Mouse (Mus musculus) adrenal gland, postnatal 10 days (tissue): ENCODE results near the gene Fkbp2. TPM values are rescaled to one million over a fixed set of nuclear protein-coding genes. Genes with fewer than 3 reads are reported as not detected.

Experiments
- DNase-seq: peaks from one replicate; pipeline ENCODE4 v3.0.0; 2021; ENCODE audit warnings: mixed read lengths
- total RNA-seq, 2 experiments: library from RNA; stranded (reverse); gene quantifications; 2 replicates each; pipeline ENCODE4 v1.2.3; 2021

The Fkbp2 gene
- total RNA-seq, 2 experiments from 2014 or later, result 70.7 to 71.4 TPM

GRCm38 (mm10) chr19:6972247-6972917 is 7.9 kb downstream of the Fkbp2 start:
- DNase-seq, result no peak

GRCm38 (mm10) chr19:6971644-6972043 is 8.7 kb downstream of the Fkbp2 start:
- no peak for DNase-seq

- peak; percentile 74 for DNase-seq
Observed at GRCm38 (mm10) chr19:6970460-6971085, 9.7 kb downstream of the Fkbp2 start.

- DNase-seq, result peak; percentile 93
Observed at GRCm38 (mm10) chr19:6969665-6970381, 10.5 kb downstream of the Fkbp2 start.

- no peak for DNase-seq
Observed at GRCm38 (mm10) chr19:6969291-6969664, 11.0 kb downstream of the Fkbp2 start.

GRCm38 (mm10) chr19:6968491-6969271 is 11.6 kb downstream of the Fkbp2 start:
- peak; percentile 60 for DNase-seq

- DNase-seq, result peak; percentile 50
Observed at GRCm38 (mm10) chr19:6956461-6956860, 23.8 kb downstream of the Fkbp2 start.

- DNase-seq, result no peak
Observed at GRCm38 (mm10) chr19:6955424-6955823, 24.9 kb downstream of the Fkbp2 start.

- DNase-seq, result peak; percentile 78
Observed at GRCm38 (mm10) chr19:6954046-6954445, 26.3 kb downstream of the Fkbp2 start.

- peak; percentile 83 for DNase-seq
Observed at GRCm38 (mm10) chr19:6952712-6953037, 27.6 kb downstream of the Fkbp2 start.

- DNase-seq, result peak; percentile 95
Observed at GRCm38 (mm10) chr19:6951994-6952711, 28.1 kb downstream of the Fkbp2 start.

GRCm38 (mm10) chr19:6951381-6951968 is 28.8 kb downstream of the Fkbp2 start:
- DNase-seq, result peak; percentile 96

GRCm38 (mm10) chr19:6950613-6951153 is 29.6 kb downstream of the Fkbp2 start:
- peak; percentile 74 for DNase-seq

- DNase-seq, result no peak
Observed at GRCm38 (mm10) chr19:6949951-6950350, 30.4 kb downstream of the Fkbp2 start.

GRCm38 (mm10) chr19:6949532-6949931 is 30.8 kb downstream of the Fkbp2 start:
- no peak for DNase-seq

GRCm38 (mm10) chr19:6948186-6948585 is 32.1 kb downstream of the Fkbp2 start:
- no peak for DNase-seq

- DNase-seq, result no peak
Observed at GRCm38 (mm10) chr19:6947742-6948141, 32.6 kb downstream of the Fkbp2 start.

GRCm38 (mm10) chr19:6943709-6944108 is 36.6 kb downstream of the Fkbp2 start:
- DNase-seq, result no peak

GRCm38 (mm10) chr19:6942764-6943163 is 37.5 kb downstream of the Fkbp2 start:
- no peak for DNase-seq

- peak; percentile 96 for DNase-seq
Observed at GRCm38 (mm10) chr19:6942249-6942691, 38.0 kb downstream of the Fkbp2 start, which contains the start of gene Gpr137. Gpr137 (minus strand) TSS chr19:6942480.
